1 mouse cellular context compared by ENCODE assay signal in genomic region chr14:45385596-45385995, GRCm38 (mm10).
TF ChIP-seq lines count a peak whose summit lies in the region.

No protein-coding gene starts in this region.

TF ChIP-seq in MEL, 35 proteins besides CTCF, POLR2A, EP300 and RAD21:
- TF ChIP-seq MAZ (IDR thresholded peaks at IDR 0.05; ENCODE audit: low read depth, low read length) = no peak
- TF ChIP-seq GATA1 (IDR thresholded peaks at IDR 0.05; ENCODE audit: low read depth, low read length) = no peak
- no peak for TF ChIP-seq RCOR1 (IDR thresholded peaks at IDR 0.05; ENCODE audit: low read depth, low read length)
- no peak for TF ChIP-seq UBTF (IDR thresholded peaks at IDR 0.05; ENCODE audit: borderline replicate concordance, insufficient read depth, low read depth, low read length)
- TF ChIP-seq ZKSCAN1 (IDR thresholded peaks at IDR 0.05; ENCODE audit: low read depth, low read length) = no peak
- TF ChIP-seq POLR2AphosphoS2 (IDR thresholded peaks at IDR 0.05; ENCODE audit: low read length) = no peak
- no peak for TF ChIP-seq SMC3 (IDR thresholded peaks at IDR 0.05; ENCODE audit: low read depth, low read length)
- no peak for TF ChIP-seq BHLHE40 (IDR thresholded peaks at IDR 0.05; ENCODE audit: borderline replicate concordance, low read depth, low read length)
TF ChIP-seq in MEL: peak in this region for 0.
